Mouse (Mus musculus): ENCODE data around the gene Tha1. TPM values are rescaled to one million over a fixed set of nuclear protein-coding genes. Genes with fewer than 3 reads are reported as not detected.

Gene Tha1
- total RNA-seq, 1 experiment from 2014 or later = 5.4 TPM

- ATAC-seq (replicated peaks in 1 of 2; ENCODE audit: insufficient read depth in 1 of 2, low FRiP score in 2 of 2, low TSS enrichment in 1 of 2, low read depth in 1 of 2, poor library complexity in 2 of 2, severe bottlenecking in 2 of 2) = peak; percentile 12 to 18; a peak in 1 of 4 replicates
Measured at GRCm38 (mm10) chr11:117864805-117865204, 8.5 kb downstream of the Tha1 start.

- no peak for ATAC-seq (replicated peaks in 1 of 2; ENCODE audit: insufficient read depth in 1 of 2, low FRiP score in 2 of 2, low TSS enrichment in 1 of 2, low read depth in 1 of 2, poor library complexity in 2 of 2, severe bottlenecking in 2 of 2)
Measured at GRCm38 (mm10) chr11:117863174-117863856, 10.0 kb downstream of the Tha1 start.

- 0 out of 4 replicates have a peak, but pooled peaks of 1 of the 2 experiments have one; percentile 23 for ATAC-seq (replicated peaks in 1 of 2; ENCODE audit: insufficient read depth in 1 of 2, low FRiP score in 2 of 2, low TSS enrichment in 1 of 2, low read depth in 1 of 2, poor library complexity in 2 of 2, severe bottlenecking in 2 of 2)
Measured at GRCm38 (mm10) chr11:117860601-117861000, 12.7 kb downstream of the Tha1 start, which contains the start of gene Tmem235. TSS of gene Tmem235 (plus strand) at chr11:117860752.

DNA sequence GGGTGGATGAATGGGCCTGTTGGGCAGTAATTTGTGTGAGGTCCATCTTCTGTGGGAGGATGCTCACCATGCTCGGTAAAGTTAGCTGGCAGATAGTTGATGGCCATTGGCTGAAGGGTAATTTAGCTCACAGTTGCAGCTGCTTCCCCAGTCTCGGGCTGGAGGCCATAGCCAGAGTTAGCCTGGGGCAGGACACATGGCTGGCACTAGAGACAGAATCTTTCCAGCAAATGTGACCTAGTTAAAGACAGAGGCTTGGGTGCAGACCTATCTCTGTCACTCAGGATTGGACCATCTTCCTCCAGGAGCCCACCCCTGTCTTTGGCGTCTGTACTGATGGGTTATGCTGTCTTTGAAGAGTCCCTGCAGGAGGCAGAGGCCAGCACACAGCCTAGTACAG is 14.9 kb downstream of the Tha1 start:
- ATAC-seq (replicated peaks in 1 of 2; ENCODE audit: insufficient read depth in 1 of 2, low FRiP score in 2 of 2, low TSS enrichment in 1 of 2, low read depth in 1 of 2, poor library complexity in 2 of 2, severe bottlenecking in 2 of 2) = no peak

DNA sequence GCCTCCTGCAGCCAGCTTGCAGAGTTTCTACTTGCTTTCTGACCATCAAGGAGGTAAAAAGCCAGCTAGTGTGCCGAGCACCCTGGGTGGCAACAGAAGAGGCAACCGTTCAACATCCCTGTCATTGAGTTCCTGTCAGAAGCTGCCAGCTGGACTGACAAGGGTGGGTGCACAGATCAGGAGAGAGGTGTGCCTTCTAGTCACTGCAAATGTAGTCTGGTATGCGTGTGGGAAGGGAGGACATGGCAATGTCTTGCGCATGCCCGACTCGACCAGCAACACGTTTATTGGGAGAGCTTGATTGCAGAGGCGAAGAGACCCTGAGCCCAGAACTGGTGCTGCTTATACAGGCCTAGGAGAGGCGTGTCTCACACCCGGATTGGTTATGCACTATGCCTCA is 15.8 kb downstream of the Tha1 start:
- ATAC-seq (replicated peaks in 1 of 2; ENCODE audit: insufficient read depth in 1 of 2, low FRiP score in 2 of 2, low TSS enrichment in 1 of 2, low read depth in 1 of 2, poor library complexity in 2 of 2, severe bottlenecking in 2 of 2) = no peak

GRCm38 (mm10) chr11:117855975-117856374 is 17.3 kb downstream of the Tha1 start:
- no peak for ATAC-seq (replicated peaks in 1 of 2; ENCODE audit: insufficient read depth in 1 of 2, low FRiP score in 2 of 2, low TSS enrichment in 1 of 2, low read depth in 1 of 2, poor library complexity in 2 of 2, severe bottlenecking in 2 of 2)

DNA sequence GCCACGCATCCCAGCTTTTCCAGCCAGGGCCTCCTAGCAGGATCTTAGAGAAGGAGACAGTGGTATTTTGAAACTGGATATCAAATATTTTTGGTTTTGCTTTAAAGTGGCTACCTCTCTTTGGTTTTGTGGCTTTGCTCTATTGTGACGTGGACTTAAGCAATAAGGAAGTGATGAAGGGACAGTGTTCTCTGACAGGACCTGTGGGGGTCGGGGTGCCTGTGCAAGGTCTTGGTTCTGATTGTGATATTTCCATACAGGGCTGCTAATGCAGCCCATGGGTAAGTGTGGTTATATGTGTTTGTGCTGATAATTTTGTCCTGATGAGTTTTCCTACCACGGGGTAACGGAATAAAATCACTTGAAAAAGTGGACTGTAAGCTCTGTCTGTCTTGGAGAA is 17.9 kb downstream of the Tha1 start:
- 0 out of 4 replicates have a peak, but pooled peaks of 1 of the 2 experiments have one; percentile 4 for ATAC-seq (replicated peaks in 1 of 2; ENCODE audit: insufficient read depth in 1 of 2, low FRiP score in 2 of 2, low TSS enrichment in 1 of 2, low read depth in 1 of 2, poor library complexity in 2 of 2, severe bottlenecking in 2 of 2)

DNA sequence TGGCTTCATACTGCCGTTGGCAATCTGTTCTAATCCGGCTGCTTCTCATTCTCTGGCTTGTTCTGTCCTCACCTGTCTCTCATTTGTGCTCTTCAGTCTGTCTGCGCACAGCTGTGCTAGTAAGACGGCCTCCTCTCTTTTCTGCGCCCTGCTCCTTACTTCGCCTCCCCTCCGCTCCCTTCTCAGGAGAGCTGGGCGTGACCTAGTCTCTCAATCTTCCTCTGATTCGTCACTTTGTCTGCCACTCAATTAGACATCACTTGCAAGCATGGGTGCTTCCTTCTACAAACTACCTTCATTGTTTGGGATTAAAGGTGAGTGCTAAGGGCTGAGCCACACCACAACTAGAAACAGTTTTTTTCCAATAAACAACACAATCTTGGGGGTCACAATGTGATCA is 19.0 kb downstream of the Tha1 start:
- ATAC-seq (replicated peaks in 1 of 2; ENCODE audit: insufficient read depth in 1 of 2, low FRiP score in 2 of 2, low TSS enrichment in 1 of 2, low read depth in 1 of 2, poor library complexity in 2 of 2, severe bottlenecking in 2 of 2) = no peak

- no peak for ATAC-seq (replicated peaks in 1 of 2; ENCODE audit: insufficient read depth in 1 of 2, low FRiP score in 2 of 2, low TSS enrichment in 1 of 2, low read depth in 1 of 2, poor library complexity in 2 of 2, severe bottlenecking in 2 of 2)
Measured at GRCm38 (mm10) chr11:117852875-117853274, 20.4 kb downstream of the Tha1 start.

GRCm38 (mm10) chr11:117848985-117849671 is 24.2 kb downstream of the Tha1 start, which contains the start of gene Birc5:
TSS of gene Birc5 (plus strand) at chr11:117849251.
- peak; percentile 98 for ATAC-seq (replicated peaks in 1 of 2; ENCODE audit: insufficient read depth in 1 of 2, low FRiP score in 2 of 2, low TSS enrichment in 1 of 2, low read depth in 1 of 2, poor library complexity in 2 of 2, severe bottlenecking in 2 of 2)

DNA sequence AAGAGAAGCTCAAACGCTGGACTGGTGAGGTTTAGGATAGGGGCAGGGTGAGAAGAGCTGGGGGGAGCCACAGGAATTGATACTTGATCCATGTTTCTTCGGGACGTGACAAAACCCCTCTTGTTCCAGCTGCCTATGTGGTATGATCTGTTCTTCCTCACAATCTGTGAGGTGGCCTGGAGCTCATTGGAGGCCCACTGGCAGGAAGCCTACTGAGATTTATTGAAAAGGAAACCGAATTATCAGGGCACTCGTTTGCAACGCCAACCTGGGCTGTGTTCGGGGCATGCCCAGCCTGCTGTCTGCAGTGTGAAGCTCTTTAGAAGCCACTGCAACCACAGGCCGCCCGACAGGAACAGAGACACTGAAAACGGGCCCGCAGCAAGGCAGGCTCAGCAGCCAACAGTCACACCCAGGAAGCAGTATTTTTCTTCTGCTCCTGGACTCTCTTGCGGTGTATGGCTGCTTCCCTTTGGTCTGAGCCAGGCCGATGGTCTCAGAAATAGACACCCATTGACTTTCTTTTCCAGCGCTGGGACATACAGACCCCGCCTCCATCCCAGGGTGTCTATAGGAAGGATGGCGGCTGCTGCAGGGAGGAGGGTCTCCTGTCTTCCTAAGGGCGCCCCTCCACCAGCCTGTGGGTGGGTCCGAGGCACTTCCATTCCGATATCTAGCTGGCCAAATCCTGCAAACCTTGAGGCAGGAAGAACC is 24.9 kb downstream of the Tha1 start:
- peak; percentile 37 to 50 for ATAC-seq (replicated peaks in 1 of 2; ENCODE audit: insufficient read depth in 1 of 2, low FRiP score in 2 of 2, low TSS enrichment in 1 of 2, low read depth in 1 of 2, poor library complexity in 2 of 2, severe bottlenecking in 2 of 2)

DNA sequence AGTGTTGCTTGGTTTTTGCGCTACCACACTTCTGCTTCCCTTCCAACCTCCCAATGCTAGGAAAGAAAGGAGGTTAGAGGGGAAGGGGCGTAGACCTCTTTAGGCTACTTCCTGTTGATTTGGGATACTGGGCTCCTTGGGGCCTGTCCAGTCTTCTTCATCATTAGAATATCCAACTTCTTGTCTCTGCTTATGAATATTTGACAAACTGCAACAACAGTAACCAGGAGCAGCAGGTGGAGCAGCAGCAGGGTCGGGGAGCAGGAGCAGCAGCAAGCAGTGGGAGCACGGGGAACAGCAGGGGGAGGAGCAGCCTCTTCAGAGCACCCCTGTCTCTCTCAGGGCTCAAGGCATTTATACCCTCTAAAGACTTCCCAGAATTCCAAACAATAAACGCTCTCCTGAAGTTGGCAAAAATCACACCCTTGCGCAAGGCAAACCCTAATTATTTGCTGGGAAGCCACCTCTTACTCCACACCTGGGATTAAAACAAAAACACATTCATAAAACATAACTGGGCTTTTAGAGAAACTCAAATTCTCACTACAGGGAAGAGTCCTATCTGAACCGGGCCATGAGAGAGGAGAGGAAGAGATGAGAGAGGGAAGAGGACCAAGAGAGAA is 25.6 kb downstream of the Tha1 start:
- ATAC-seq (replicated peaks in 1 of 2; ENCODE audit: insufficient read depth in 1 of 2, low FRiP score in 2 of 2, low TSS enrichment in 1 of 2, low read depth in 1 of 2, poor library complexity in 2 of 2, severe bottlenecking in 2 of 2) = no peak

DNA sequence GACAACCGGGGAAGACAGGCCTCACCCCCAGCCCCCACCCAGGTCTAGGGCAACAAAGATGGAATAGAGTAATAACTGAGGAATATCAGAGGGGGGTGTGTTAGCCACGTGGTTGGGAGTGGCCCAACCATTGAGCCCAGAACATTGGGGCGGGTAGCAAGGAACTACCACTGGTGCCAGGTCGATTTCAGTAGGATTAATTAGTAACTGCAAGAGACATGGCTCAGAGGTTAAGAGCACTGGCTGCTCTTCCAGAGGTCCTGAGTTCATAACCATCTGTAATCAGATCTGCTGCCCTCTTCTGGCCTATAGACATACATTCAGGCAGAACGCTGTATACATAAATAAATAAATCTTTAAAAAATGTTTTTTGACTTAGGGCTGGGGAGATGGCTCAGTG is 26.6 kb downstream of the Tha1 start:
- ATAC-seq (replicated peaks in 1 of 2; ENCODE audit: insufficient read depth in 1 of 2, low FRiP score in 2 of 2, low TSS enrichment in 1 of 2, low read depth in 1 of 2, poor library complexity in 2 of 2, severe bottlenecking in 2 of 2) = no peak

- no peak for ATAC-seq (replicated peaks in 1 of 2; ENCODE audit: insufficient read depth in 1 of 2, low FRiP score in 2 of 2, low TSS enrichment in 1 of 2, low read depth in 1 of 2, poor library complexity in 2 of 2, severe bottlenecking in 2 of 2)
Measured at GRCm38 (mm10) chr11:117845651-117846050, 27.6 kb downstream of the Tha1 start.

GRCm38 (mm10) chr11:117844997-117845396 is 28.3 kb downstream of the Tha1 start:
- ATAC-seq (replicated peaks in 1 of 2; ENCODE audit: insufficient read depth in 1 of 2, low FRiP score in 2 of 2, low TSS enrichment in 1 of 2, low read depth in 1 of 2, poor library complexity in 2 of 2, severe bottlenecking in 2 of 2) = no peak

- ATAC-seq (replicated peaks in 1 of 2; ENCODE audit: insufficient read depth in 1 of 2, low FRiP score in 2 of 2, low TSS enrichment in 1 of 2, low read depth in 1 of 2, poor library complexity in 2 of 2, severe bottlenecking in 2 of 2) = no peak
Measured at GRCm38 (mm10) chr11:117843434-117843833, 29.8 kb downstream of the Tha1 start.

DNA sequence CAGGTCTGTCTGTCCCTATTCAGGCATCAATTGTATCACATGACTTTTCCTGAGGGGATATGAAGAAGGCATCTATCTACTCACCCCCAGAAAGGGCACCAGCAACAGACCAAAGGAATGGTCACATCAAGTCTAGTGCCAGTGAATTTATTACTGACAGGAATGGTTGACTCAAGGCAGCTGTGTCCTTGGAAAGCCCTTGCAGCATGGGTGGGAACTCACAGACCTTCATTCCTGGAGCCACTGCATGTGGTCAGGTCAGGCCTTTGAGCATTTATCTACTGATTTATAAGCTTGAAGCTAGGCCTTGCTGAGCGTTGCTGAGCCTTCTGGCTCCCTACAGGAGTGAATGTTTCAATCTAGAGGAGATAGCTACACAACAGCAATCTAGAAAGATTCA is 32.4 kb downstream of the Tha1 start:
- no peak for ATAC-seq (replicated peaks in 1 of 2; ENCODE audit: insufficient read depth in 1 of 2, low FRiP score in 2 of 2, low TSS enrichment in 1 of 2, low read depth in 1 of 2, poor library complexity in 2 of 2, severe bottlenecking in 2 of 2)

DNA sequence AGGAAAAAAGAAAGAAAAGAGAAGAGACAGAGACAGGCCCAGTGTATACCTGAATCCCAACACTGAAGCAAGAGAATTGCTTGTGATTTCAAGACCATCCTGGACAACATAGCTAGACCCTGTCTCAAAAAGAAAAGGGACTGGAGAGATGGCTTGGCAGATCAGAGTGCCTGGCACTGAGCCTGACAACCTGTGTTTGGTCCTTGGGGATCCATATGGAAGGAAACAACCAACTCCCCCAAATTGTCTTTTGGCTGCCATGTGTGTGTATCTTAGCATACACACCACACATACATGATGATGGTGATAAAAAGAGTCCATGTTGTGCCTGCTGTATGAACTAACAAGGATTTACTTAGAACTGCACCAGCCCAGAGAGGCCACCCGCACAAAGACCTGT is 34.3 kb downstream of the Tha1 start:
- ATAC-seq (replicated peaks in 1 of 2; ENCODE audit: insufficient read depth in 1 of 2, low FRiP score in 2 of 2, low TSS enrichment in 1 of 2, low read depth in 1 of 2, poor library complexity in 2 of 2, severe bottlenecking in 2 of 2) = 0 out of 4 replicates have a peak, but pooled peaks of 1 of the 2 experiments have one; percentile 13

Data from hematopoietic stem cell, adult 5-6 weeks (primary cell).